Mouse (Mus musculus) urinary bladder, postnatal 25 days (tissue): ENCODE results near the gene Rps6ka5.

Experiments used
- DNase-seq: peaks from one replicate; pipeline ENCODE4 v3.0.0; 2022; ENCODE audit warnings: low spot score

Rps6ka5 gene

GRCm38 (mm10) chr12:100655972-100656371 is 70.8 kb downstream of the Rps6ka5 start:
- DNase-seq = no peak

GRCm38 (mm10) chr12:100641936-100642335 is 84.8 kb downstream of the Rps6ka5 start:
- DNase-seq = no peak

- no peak for DNase-seq
Observed at GRCm38 (mm10) chr12:100640726-100641125, 86.1 kb downstream of the Rps6ka5 start.

GRCm38 (mm10) chr12:100639680-100640079 is 87.1 kb downstream of the Rps6ka5 start:
- DNase-seq = no peak

GRCm38 (mm10) chr12:100637886-100638285 is 88.9 kb downstream of the Rps6ka5 start:
- DNase-seq = no peak

GRCm38 (mm10) chr12:100636733-100637132 is 90.0 kb downstream of the Rps6ka5 start:
- no peak for DNase-seq

GRCm38 (mm10) chr12:100636299-100636633 is 90.5 kb downstream of the Rps6ka5 start:
- no peak for DNase-seq

GRCm38 (mm10) chr12:100635601-100636298 is 91.0 kb downstream of the Rps6ka5 start:
- no peak for DNase-seq

- DNase-seq = no peak
Observed at GRCm38 (mm10) chr12:100633231-100633630, 93.6 kb downstream of the Rps6ka5 start.

GRCm38 (mm10) chr12:100631286-100631685 is 95.5 kb downstream of the Rps6ka5 start:
- DNase-seq = no peak

GRCm38 (mm10) chr12:100629126-100629920 is 97.5 kb downstream of the Rps6ka5 start:
- DNase-seq = no peak

GRCm38 (mm10) chr12:100626991-100627677 is 99.6 kb downstream of the Rps6ka5 start:
- DNase-seq = no peak

- no peak for DNase-seq
Observed at GRCm38 (mm10) chr12:100626273-100626990, 100.4 kb downstream of the Rps6ka5 start.

GRCm38 (mm10) chr12:100624854-100625447 is 101.8 kb downstream of the Rps6ka5 start:
- DNase-seq = no peak

- DNase-seq = no peak
Observed at GRCm38 (mm10) chr12:100615251-100615650, 111.5 kb downstream of the Rps6ka5 start.

GRCm38 (mm10) chr12:100613878-100614277 is 112.9 kb downstream of the Rps6ka5 start:
- DNase-seq = no peak

- DNase-seq = no peak
Observed at GRCm38 (mm10) chr12:100613192-100613700, 113.5 kb downstream of the Rps6ka5 start.

- no peak for DNase-seq
Observed at GRCm38 (mm10) chr12:100609766-100610165, 117.0 kb downstream of the Rps6ka5 start.

- DNase-seq = no peak
Observed at GRCm38 (mm10) chr12:100609064-100609463, 117.7 kb downstream of the Rps6ka5 start.

GRCm38 (mm10) chr12:100606733-100607132 is 120.0 kb downstream of the Rps6ka5 start:
- DNase-seq = no peak

GRCm38 (mm10) chr12:100605596-100605995 is 121.2 kb downstream of the Rps6ka5 start:
- no peak for DNase-seq

- DNase-seq = peak; percentile 15
Observed at GRCm38 (mm10) chr12:100604540-100604939, 122.2 kb downstream of the Rps6ka5 start.
